Mouse (Mus musculus): ENCODE data around the gene C2cd4a. TPM values are rescaled to one million over a fixed set of nuclear protein-coding genes. Genes with fewer than 3 reads are reported as not detected.

Gene C2cd4a
- 2.6 TPM in 1 of 2 replicates, not detected in the other for polyA plus RNA-seq (2012; ENCODE audit: low replicate concordance)

DNA sequence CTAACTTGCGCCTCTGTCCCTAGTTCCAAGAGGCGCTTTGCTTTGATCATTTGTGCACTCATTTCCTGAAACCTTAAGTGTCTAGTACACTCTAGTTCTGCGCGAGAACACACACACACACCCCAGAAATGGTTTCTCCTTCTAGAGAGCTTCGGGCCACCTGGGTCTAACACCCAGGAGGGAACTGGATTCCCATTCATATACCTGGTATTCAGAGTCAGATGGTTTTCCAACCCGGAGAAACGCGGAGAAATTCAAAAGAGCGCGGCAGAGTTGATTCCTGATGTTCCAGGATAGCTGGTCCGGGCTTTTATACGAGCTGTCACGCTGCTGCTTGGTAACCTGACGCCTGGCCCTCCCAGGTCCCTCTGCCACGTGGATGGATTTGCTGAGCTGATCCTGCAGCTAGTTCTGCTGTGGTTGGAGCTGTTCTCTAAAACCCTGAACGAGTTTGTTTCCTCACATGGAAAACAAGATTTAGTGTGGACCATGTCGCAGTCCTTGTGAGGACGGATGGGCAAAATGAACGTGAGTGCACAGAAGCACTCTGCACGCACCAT is at the start of gene C2cd4a:
C2cd4a (minus strand) TSS at position 285 of the 560 bp plus-strand sequence.

DNA sequence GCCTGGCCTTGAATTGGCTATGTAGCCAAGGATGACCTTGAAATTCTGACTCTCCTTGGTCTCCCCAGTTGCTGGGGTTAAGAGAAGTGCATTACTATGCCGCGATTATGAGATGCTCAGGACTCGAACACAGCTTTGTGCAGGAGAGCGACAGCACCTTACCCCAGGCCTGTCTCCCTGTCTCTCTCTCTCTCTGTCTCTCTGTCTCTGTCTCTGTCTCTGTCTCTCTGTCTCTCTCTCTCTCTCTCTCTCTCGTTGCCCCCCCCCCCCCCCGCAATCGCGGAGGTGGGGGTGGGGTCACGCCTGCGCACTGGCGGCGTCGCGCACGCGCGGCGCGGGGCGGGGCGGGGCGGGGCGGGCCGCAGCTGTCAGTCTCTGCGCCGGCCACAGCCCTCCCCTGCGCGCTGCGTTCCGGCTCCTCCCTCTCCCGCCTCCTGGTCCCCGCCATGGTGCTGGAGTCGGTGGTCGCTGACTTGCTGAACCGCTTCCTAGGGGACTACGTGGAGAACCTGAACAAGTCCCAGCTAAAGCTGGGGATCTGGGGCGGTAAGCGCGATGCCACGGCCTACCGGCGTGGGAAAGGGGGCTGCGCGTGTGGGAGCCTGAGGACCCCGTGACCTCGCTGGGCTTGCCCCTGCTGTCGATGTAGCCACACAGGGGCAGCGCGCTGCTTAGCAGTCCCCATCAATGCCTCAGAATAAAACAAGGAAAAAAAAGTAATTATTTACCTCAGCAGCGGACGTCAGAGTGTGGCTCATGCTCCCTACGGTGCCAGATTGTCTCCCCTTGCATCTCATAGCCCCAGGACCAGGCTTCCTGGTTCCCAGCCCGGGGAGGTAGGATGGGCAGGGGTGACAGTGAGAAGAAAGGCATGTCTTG is 8.1 kb upstream of the C2cd4a start, which contains the start of gene Vps13c:
Vps13c (plus strand) TSS at position 416 of the 879 bp plus-strand sequence.

Other genes starting within 250 kb of the C2cd4a start
- 0.21 TPM in 1 of 2 replicates, not detected in the other for gene C2cd4b, start 72.9 kb downstream of the C2cd4a start, polyA plus RNA-seq (2012; ENCODE audit: low replicate concordance)
- 2.8 and 10.5 TPM in 2 replicates for gene Vps13c, start 8.1 kb upstream of the C2cd4a start, polyA plus RNA-seq (2012; ENCODE audit: low replicate concordance)